Mouse (Mus musculus): ENCODE data around the gene Fam71a.

Fam71a gene

GRCm38 (mm10) chr1:191164717-191165116 lies at the start of gene Fam71a:
Fam71a (minus strand) TSS chr1:191164817.
- DNase-seq (ENCODE audit: low spot score): no peak

- DNase-seq (ENCODE audit: low spot score): no peak
Observed at GRCm38 (mm10) chr1:191211096-191211495, 46.5 kb upstream of the Fam71a start.

- DNase-seq (ENCODE audit: low spot score): no peak
Observed at GRCm38 (mm10) chr1:191205791-191206190, 41.2 kb upstream of the Fam71a start.

- no peak for DNase-seq (ENCODE audit: low spot score)
Observed at GRCm38 (mm10) chr1:191204876-191205275, 40.3 kb upstream of the Fam71a start.

- no peak for DNase-seq (ENCODE audit: low spot score)
Observed at GRCm38 (mm10) chr1:191203496-191203895, 38.9 kb upstream of the Fam71a start.

DNA sequence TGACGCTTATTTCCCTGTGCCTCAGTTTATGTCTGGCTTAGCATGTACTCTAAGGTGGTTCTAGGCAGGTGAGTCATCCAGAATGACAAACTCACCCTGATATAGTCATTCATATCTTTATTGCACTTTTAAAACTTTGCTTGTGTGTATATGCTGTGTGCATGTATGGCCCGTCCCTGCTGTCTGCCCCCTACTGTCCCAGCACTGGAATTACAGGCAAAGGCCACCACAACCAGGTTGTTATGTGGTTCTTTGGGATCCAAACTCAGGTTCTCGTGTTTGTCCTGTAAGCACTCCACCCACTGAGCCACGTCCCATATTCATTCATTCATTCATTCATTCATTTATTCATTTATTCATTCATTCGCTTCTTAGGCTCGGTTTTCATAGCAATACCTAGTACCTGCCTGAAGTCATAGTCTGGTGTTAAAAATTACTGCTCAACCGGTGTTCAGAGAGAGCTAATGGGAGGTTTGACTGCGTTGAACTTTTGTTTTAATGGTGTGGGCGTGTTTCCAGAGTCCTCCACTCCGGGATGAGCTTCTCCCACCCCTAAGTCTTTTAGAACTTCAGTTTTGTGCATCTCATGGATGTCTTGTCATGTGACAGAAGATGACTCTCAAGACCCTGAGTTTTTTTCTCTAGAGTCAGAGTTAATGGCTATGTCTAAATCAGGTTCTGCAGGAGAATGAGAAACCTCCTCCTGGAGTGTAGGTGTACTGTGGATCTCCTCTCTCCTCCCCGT lies 37.8 kb upstream of the Fam71a start:
- DNase-seq (ENCODE audit: low spot score): no peak

GRCm38 (mm10) chr1:191200816-191201602 lies 36.4 kb upstream of the Fam71a start:
- DNase-seq (ENCODE audit: low spot score): no peak

GRCm38 (mm10) chr1:191197916-191198315 lies 33.3 kb upstream of the Fam71a start:
- no peak for DNase-seq (ENCODE audit: low spot score)

- no peak for DNase-seq (ENCODE audit: low spot score)
Observed at GRCm38 (mm10) chr1:191196016-191196415, 31.4 kb upstream of the Fam71a start.

DNA sequence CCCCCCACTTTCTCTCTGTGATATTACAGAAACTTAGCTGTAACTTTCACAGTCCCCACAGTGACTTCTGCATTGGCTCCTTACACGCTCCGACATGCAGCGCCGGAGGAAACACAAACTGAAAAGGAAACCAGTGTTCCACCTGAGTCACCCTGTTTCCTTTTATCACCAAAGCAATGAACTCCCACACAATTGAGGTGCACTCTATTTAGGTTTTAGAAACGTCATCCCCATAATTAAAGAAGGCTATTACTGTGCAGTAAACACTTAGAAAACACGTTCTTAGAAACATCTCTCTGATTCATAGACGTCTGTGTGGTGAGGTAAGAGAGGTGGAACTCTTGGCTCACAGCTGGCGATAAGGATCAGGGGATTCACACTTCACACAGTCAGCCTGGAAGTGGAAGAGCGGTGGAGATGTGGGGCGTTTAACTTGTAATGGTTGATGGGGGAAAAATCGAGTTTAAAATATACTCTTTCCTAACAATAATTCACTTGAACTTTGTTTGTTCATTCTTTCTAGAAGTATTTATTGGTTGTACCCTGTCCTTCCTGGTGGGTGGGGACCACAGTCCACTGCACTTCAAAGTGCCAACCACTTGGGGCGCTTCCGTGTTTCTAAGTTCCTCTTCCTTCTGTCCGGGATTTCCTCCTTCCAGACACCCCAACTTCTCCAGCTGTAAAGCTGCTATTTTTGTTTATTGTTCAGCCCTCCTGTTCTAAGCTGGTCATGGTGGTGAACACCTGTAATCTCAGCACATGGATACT lies 29.2 kb upstream of the Fam71a start:
- DNase-seq (ENCODE audit: low spot score): no peak

- DNase-seq (ENCODE audit: low spot score): no peak
Observed at GRCm38 (mm10) chr1:191192751-191193150, 28.1 kb upstream of the Fam71a start.

- no peak for DNase-seq (ENCODE audit: low spot score)
Observed at GRCm38 (mm10) chr1:191192213-191192612, 27.6 kb upstream of the Fam71a start.

GRCm38 (mm10) chr1:191189671-191190372 lies 25.2 kb upstream of the Fam71a start:
- DNase-seq (ENCODE audit: low spot score): no peak

GRCm38 (mm10) chr1:191186386-191186770 lies 21.8 kb upstream of the Fam71a start:
- no peak for DNase-seq (ENCODE audit: low spot score)

- DNase-seq (ENCODE audit: low spot score): no peak
Observed at GRCm38 (mm10) chr1:191185761-191186385, 21.3 kb upstream of the Fam71a start.

DNA sequence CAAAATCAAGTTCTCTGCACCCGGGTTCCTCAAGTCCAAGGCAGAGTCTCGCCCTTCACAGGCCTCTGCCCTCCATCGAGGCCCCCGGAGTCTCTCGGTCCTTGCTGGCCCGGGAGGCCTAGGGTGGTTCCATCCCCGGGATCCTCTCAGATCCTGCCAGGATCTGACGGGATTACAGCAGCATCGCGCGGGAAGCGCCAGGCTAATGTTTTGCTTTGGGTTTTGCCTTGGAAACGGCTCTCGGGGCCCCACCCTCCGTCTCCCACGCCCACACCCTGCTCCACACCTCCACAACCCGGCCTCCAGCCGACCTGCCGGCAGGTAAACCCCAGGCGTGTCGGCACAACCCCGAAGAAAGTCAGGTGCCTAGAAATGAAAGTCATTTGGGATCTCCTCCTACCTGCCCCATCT lies 20.2 kb upstream of the Fam71a start:
- peak; percentile 23 for DNase-seq (ENCODE audit: low spot score)

DNA sequence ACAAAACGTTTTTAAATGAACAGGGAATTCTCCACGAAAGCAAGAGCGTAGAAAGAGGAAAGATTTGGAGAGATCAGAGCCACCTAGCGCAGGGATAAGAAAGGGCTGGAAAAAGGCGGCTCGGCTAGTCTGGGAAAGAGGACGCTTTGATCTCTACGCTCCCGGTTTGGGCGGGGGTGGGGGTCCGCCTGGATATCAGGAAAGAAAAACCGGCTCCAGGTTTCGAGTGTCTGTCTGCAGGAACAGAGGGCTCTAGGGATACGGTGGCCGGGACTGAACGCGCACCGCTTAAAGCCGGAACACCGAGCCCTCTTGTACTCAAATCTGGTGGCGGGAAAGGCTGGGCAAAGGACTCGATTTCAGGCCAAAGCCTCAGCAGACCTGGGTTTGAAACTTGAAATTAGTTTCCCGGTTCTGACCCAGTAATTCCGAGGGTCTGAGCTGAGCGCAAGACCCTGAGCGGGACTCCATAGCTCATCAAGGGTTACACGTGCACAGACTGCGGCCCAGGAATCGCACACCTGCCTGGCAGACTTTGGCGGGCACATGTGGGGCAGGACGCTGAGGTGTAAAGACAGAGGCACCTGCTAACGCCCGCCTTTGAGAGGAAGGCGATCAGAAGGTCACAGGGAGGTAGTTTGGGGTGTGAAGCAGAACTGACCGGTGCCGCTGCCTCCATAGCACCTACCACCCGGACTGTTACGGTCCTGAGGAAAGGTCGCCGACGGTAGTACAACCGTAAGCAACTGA lies 19.6 kb upstream of the Fam71a start:
- no peak for DNase-seq (ENCODE audit: low spot score)

DNA sequence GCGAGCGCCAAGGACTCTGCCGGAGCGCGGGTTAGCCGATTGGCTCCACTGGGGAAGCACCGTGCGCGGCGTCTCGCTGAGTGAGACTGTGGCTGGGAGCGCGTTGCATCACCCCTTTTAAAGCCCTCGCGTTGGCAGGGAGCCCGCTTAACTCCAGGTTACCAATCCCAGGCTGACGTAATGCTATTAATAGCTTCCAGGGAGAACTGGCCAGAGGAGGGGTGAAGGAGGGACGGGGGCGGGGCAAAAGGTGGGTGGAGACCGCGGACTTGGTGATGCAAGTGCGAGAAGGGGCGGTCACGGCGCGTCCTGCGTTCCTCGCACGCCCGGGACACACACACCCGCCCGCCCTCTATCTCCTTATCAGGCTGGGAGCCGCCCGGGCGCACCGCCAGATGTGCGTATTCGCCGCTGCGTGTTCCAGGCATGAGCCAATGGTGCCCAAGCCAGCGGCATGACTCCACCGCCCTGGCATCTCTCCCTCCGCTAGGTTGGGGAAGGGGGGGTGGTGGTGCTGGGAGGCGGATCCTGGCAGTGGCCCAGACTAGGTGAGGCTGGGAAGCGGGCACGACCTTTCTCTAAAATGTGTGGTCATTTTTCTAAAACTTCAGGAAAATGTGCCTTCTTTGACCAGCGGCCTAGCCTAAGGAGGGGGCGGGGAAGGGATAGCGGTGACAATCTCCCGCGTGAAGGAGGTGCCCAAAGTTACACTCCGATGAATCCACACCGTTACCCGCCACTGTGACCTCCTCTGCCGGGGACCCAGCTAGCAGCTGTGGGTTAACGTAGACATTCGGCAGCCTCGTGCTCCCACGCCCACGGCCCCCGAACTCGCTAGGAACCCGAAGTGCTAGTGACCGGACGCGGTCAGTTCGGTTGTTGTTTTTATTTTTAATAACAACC lies 18.8 kb upstream of the Fam71a start:
- peak; percentile 97 for DNase-seq (ENCODE audit: low spot score)

DNA sequence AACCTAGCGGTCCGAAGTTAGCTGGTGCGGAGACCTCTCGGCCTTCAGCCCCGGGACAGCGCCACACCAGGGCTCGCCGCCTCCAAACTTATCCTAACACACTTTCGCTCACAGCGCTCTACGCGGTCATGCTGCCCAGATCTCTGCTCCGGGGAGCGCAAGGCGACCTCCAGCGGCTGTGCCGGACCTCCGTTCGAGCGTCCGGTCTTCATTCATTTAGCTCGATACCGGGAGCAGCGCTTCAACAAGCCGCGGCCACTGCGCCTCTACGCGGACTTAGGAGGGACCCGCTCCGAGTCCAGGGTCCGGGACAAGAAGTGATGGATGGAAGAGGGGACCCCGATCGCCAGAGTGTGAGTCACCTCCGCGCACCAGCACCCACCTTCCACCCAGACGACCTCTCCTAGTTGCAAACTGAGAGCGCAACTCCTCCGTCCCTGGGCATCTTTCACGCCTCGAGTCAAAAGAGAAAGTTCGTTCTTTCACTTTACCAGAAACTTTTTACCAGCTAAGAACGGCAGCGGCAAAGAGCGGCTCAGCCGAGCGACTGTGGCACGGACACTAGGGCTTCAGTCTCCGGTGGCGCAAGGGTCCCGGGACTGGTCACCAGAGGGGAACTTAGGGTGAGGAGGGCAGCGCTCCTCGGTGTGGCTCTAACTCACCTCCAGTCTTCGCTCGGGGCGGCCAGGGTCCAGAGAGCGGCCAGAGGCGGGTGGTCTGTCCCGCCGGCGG lies 18.0 kb upstream of the Fam71a start:
- DNase-seq (ENCODE audit: low spot score): peak; percentile 12

Data from urinary bladder, postnatal 10 days (tissue).